Mouse (Mus musculus) ES-E14 (cell line): Measurements from ENCODE around the gene Nelfb. TPM values are rescaled to one million over a fixed set of nuclear protein-coding genes. Genes with fewer than 3 reads are reported as not detected.

Experiments used
- DNase-seq: peaks from one replicate; pipeline ENCODE4 v3.0.0-alpha.2; 2013; ENCODE audit warnings: low read depth, low spot score
- H3K27ac ChIP-seq: 2 replicates; pipeline ENCODE4 v1.5.1; 2012; ENCODE audit warnings: low read depth, mild to moderate bottlenecking, low read length, moderate library complexity, mixed read lengths; ENCODE audit not compliant: poor library complexity, insufficient read depth, severe bottlenecking
- H3K36me3 ChIP-seq: 2 replicates; pipeline ENCODE4 v1.6.1; 2012; ENCODE audit warnings: mild to moderate bottlenecking, low read length, moderate library complexity, mixed read lengths; ENCODE audit not compliant: control insufficient read depth, poor library complexity, insufficient read depth, severe bottlenecking
- H3K4me1 ChIP-seq, 2 experiments: fragments of 150-350 bp in 1 of 2; sonication (generic) in 1 of 2; 2 replicates each; pipeline ENCODE4 v1.6.1; 2012; ENCODE audit warnings: low read length in 2 of 2, mild to moderate bottlenecking in 1 of 2, mixed read lengths in 1 of 2; ENCODE audit not compliant: control insufficient read depth in 2 of 2, insufficient read depth in 2 of 2, poor library complexity in 1 of 2
- H3K4me3 ChIP-seq, 2 experiments: fragments of 150-350 bp in 1 of 2; sonication (generic) in 1 of 2; 2 replicates each; pipeline ENCODE4 v1.5.1; 2012; ENCODE audit warnings: low read length in 2 of 2, low read depth in 1 of 2, mild to moderate bottlenecking in 1 of 2, mixed read lengths in 1 of 2; ENCODE audit not compliant: insufficient read depth in 1 of 2, poor library complexity in 1 of 2, severe bottlenecking in 1 of 2
- H3K9ac ChIP-seq: 2 replicates; pipeline ENCODE4 v1.6.1; 2012; ENCODE audit warnings: low read depth, mild to moderate bottlenecking, low read length, mixed read lengths; ENCODE audit not compliant: poor library complexity, insufficient read depth, severe bottlenecking
- H3K9me3 ChIP-seq: fragments of 150-350 bp; sonication (generic); 2 replicates; pipeline ENCODE4 v1.6.1; 2012; ENCODE audit warnings: low read depth, mild to moderate bottlenecking, low read length; ENCODE audit not compliant: control insufficient read depth, insufficient read depth
- CHD2 ChIP-seq: IDR thresholded peaks from 2 replicates; pipeline ENCODE4 v1.6.1; 2014; ENCODE audit warnings: mild to moderate bottlenecking, low read depth, low read length, inconsistent platforms
- HCFC1 ChIP-seq: IDR thresholded peaks from 2 replicates; pipeline ENCODE4 v1.6.1; 2012; ENCODE audit warnings: low read length, inconsistent platforms, borderline replicate concordance; ENCODE audit not compliant: insufficient read depth
- MAFK ChIP-seq: IDR thresholded peaks from 2 replicates; pipeline ENCODE4 v1.6.1; 2014; ENCODE audit warnings: mild to moderate bottlenecking, low read depth, low read length, inconsistent platforms; ENCODE audit not compliant: insufficient read depth
- ZC3H11A ChIP-seq: IDR thresholded peaks from 2 replicates; pipeline ENCODE4 v1.6.1; 2012; ENCODE audit warnings: low read depth, mild to moderate bottlenecking, inconsistent platforms, low read length, borderline replicate concordance
- ZNF384 ChIP-seq: IDR thresholded peaks from 2 replicates; pipeline ENCODE4 v1.6.1; 2012; ENCODE audit warnings: low read depth, low read length, inconsistent platforms
- in situ Hi-C, 2 experiments: fragments of 600-800 bp; cut with MboI; formaldehyde crosslinking; loops; one replicate each; pipeline ENCODE4 v1.15.1; 2025; ENCODE audit warnings: low sequenced_read_pairs in 2 of 2, inconsistent platforms in 1 of 2; ENCODE audit not compliant: unreplicated experiment in 2 of 2
- total RNA-seq: library from RNA; depleted of rRNA; stranded (reverse); fragments of 300-350 nt; gene quantifications from 2 replicates; pipeline ENCODE4 v1.2.3, GENCODE M21; 2012

Nelfb gene
- total RNA-seq, 1 experiment = 50.9 TPM

DNA sequence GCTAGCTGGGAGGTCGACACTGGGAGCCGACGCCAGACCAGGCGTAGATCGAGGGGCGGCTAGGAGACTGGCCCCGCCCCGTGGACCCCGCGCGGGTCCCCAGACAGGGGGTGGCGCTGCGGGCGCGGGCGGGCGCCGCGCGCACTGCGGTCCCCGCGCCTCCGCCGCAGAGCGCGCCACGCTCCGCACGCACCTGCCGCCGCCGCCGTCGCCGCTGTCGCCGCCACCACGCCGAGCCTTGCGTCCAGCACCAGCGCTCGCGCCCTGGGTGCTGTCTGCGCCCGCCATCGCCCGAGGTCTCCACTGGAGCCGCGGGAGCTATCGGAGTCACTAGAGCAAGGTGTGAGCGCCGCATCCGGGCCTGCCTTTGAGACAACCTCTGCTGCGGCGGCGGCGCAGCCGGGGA is 30.8 kb upstream of the Nelfb start, which contains the start of the genes Rnf208 and Cysrt1:
Rnf208 (plus strand) TSS at position 155 of the 406 bp plus-strand sequence.
Cysrt1 (minus strand) TSS at position 352 of the 406 bp plus-strand sequence.
- DNase-seq = no peak
- Histone ChIP-seq H3K9me3 (no peaks in the 10 kb centered on the region), H3K4me1 (peaks cover 8 to 30% of the 10 kb centered on the region in 2 experiments; a peak in 3 of 4 replicates), H3K36me3 (peaks cover 7% of the 10 kb centered on the region; the same call in 1 of the 2 replicates), H3K27ac (no peak within 1 kb of the TSS; the same call in 1 of the 2 replicates), H3K9ac (peak within 1 kb of the TSS; percentile 82), H3K4me3 (peak within 1 kb of the TSS; percentile 78 to 83)
- in situ Hi-C loops = no loop called here
- no peak for TF ChIP-seq MAFK
- no peak for TF ChIP-seq HCFC1
- TF ChIP-seq ZC3H11A = no peak
- TF ChIP-seq CHD2 = no peak
- no peak for TF ChIP-seq ZNF384

DNA sequence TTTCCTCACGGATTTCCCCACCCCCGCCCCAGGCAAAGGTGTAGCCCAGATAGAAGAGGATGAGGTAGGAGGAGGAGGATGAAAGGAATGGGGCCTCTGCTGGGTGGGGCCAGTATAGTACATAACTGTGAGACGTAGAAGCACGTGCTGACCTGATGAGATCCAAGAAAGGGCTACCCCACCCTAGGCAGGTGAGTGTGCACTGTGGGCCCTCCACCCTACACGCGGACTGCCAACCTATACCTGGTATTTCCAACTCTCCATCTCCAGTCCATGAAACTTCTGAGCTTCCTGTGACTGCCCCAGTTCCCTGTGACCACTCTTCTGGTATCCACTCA is 30.1 kb upstream of the Nelfb start:
- Histone ChIP-seq H3K36me3 (peaks cover 4% of the 10 kb centered on the region; the same call in 1 of the 2 replicates), H3K4me3 (peak overlapping the region; percentile 9 to 83), H3K27ac (no peak overlapping the region), H3K9ac (no peak overlapping the region), H3K4me1 (peaks cover 10 to 35% of the 10 kb centered on the region in 2 experiments), H3K9me3 (no peaks in the 10 kb centered on the region)
- DNase-seq = no peak
- TF ChIP-seq ZC3H11A (no peak), ZNF384 (no peak), HCFC1 (no peak), CHD2 (no peak), MAFK (no peak)
- in situ Hi-C loops = no loop called here

DNA sequence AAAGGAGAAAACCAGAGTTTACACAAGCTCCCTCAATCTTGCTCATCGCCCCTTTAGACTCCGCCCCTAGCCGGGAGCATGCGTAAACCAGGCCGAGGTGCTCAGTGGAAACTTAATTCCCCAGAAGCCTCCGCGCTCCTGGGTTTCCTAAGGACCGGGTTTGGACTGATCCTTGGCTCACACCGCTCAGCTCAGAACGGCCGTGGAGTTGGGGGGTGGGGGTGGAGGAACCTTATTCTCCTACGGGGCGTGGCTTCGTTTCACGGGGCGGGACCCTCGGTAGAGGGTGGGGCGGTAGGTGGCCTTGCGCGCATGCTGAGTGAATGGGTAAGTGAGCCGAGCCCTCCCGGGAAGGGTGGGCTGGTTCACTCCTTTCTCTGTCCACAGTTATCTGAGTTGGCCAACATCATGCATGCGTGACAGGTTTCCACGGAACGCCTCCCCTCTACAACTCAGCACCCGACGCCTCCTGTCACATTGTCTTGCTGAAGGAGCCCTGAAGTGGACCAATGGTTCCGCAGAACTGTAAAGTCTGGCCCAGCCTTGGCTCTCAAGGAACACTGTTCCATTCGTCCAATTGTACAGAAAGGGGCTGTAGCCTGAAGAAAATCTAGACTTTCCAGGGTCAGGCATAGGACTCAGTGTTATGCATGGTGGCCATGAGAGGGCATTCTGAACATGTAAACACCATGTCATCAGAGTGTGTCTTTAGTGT is 29.6 kb upstream of the Nelfb start:
- Histone ChIP-seq H3K36me3 (peaks cover 3% of the 10 kb centered on the region; the same call in 1 of the 2 replicates), H3K4me3 (peak overlapping the region; percentile 9 to 35), H3K4me1 (peaks cover 11 to 41% of the 10 kb centered on the region in 2 experiments), H3K9me3 (no peaks in the 10 kb centered on the region), H3K27ac (no peak overlapping the region; the same call in 1 of the 2 replicates), H3K9ac (peak overlapping the region; percentile 27; the same call in 1 of the 2 replicates)
- in situ Hi-C loops = no loop called here
- peak; percentile 91 for DNase-seq
- TF ChIP-seq HCFC1 (peak; percentile 56; the same call in 1 of the 2 replicates), ZC3H11A (no peak), CHD2 (no peak)

GRCm38 (mm10) chr2:25240310-25240709 is 29.0 kb upstream of the Nelfb start:
- in situ Hi-C loops = no loop called here
- DNase-seq = no peak
- H3K4me1 ChIP-seq = peaks cover 11 to 41% of the 10 kb centered on the region in 2 experiments
- H3K9me3 ChIP-seq = no peaks in the 10 kb centered on the region
- peak overlapping the region; percentile 27; the same call in 1 of the 2 replicates for H3K9ac ChIP-seq
- TF ChIP-seq CHD2 = no peak
- no peak for TF ChIP-seq MAFK
- no peak for TF ChIP-seq ZNF384
- TF ChIP-seq ZC3H11A = no peak
- TF ChIP-seq HCFC1 = no peak
- 0 out of 2 replicates have a peak overlapping the region, but pooled peaks have one; percentile 26 for H3K27ac ChIP-seq
- H3K36me3 ChIP-seq = no peaks in the 10 kb centered on the region; the same call in 1 of the 2 replicates
- peak overlapping the region in 1 of 2 experiments; percentile 9; a peak in 2 of 4 replicates for H3K4me3 ChIP-seq
